Mouse (Mus musculus) lung, embryonic 14.5 days (tissue): ENCODE data around the gene Olfr70. TPM values are rescaled to one million over a fixed set of nuclear protein-coding genes. Genes with fewer than 3 reads are reported as not detected.

Experiments
- ATAC-seq: fragments of 200-750 bp; cut with Nextera tagmentation; 2 replicates; pipeline ENCODE4 v1.8.0; 2017; ENCODE audit warnings: mild to moderate bottlenecking, moderate TSS enrichment, moderate library complexity; ENCODE audit not compliant: insufficient read depth
- DNase-seq: peaks from one replicate; pipeline ENCODE4 v3.0.0-alpha.2; 2015
- H3K27ac ChIP-seq: fragments of 300-500 bp; sonication (generic); 2 replicates; pipeline ENCODE4 v1.5.1; 2014; ENCODE audit warnings: low read depth, mild to moderate bottlenecking, moderate library complexity
- H3K27me3 ChIP-seq: fragments of 300-500 bp; sonication (generic); 2 replicates; pipeline ENCODE4 v1.6.1; 2014; ENCODE audit warnings: low read length, control low read depth; ENCODE audit not compliant: insufficient read depth
- H3K36me3 ChIP-seq: fragments of 300-500 bp; sonication (generic); 2 replicates; pipeline ENCODE4 v1.6.1; 2014; ENCODE audit warnings: control low read depth; ENCODE audit not compliant: insufficient read depth
- H3K4me1 ChIP-seq: fragments of 300-500 bp; sonication (generic); 2 replicates; pipeline ENCODE4 v1.6.1; 2014; ENCODE audit warnings: antibody characterized with exemption, control low read depth; ENCODE audit not compliant: insufficient read depth
- H3K4me2 ChIP-seq: fragments of 300-500 bp; sonication (generic); 2 replicates; pipeline ENCODE4 v1.6.1; 2014; ENCODE audit warnings: mild to moderate bottlenecking
- H3K4me3 ChIP-seq: fragments of 300-500 bp; sonication (generic); 2 replicates; pipeline ENCODE4 v1.5.1; 2014; ENCODE audit warnings: low read depth, low read length
- H3K9ac ChIP-seq: fragments of 300-500 bp; sonication (generic); 2 replicates; pipeline ENCODE4 v1.6.1; 2014
- H3K9me3 ChIP-seq: fragments of 300-500 bp; sonication (generic); 2 replicates; pipeline ENCODE4 v1.6.1; 2016; ENCODE audit warnings: low read depth, low read length, control low read depth
- CTCF ChIP-seq: IDR thresholded peaks from 2 replicates; pipeline ENCODE4 v1.5.1; 2016; ENCODE audit warnings: antibody characterized with exemption, low read depth
- WGBS: fragments of 180-500 bp; shearing (Covaris S2); extraction: QIAGEN DNeasy Blood & Tissue Kit; methylation state at CpG from one replicate; pipeline ENCODE4 v1.1.7; 2014; 5-methylcytosine and 5-hydroxymethylcytosine counted together
- polyA plus RNA-seq: library from polyadenylated mRNA; unstranded; fragments of >200 nt; fragmentation: Nextera tagmentation; extraction: Ambion mirVana; gene quantifications from 2 replicates; pipeline ENCODE4 v1.2.1, GENCODE M21; 2014

Olfr70 gene
- polyA plus RNA-seq, 1 experiment from 2014 or later, result not detected

DNA sequence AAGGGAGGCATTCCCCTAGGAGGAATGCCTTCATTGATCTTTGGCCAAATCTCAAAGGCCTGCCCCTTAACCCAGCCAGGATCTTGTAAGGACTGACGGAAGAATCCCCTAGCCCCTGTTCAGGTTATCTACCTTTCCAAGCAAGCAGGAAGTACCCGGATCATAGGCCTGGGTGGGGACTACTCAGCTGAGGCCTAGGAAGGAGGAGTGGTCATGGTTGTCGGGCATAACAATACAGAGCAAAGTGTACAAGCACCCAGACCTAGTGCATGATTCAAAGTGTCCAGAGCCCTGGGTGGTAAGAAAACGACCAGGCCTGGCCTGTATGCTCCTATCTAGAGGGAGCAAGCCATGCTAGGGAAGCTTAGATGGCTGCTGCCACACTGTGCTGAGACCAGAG, 25.0 kb downstream of the Olfr70 start:
- no peak for DNase-seq
- H3K4me3 ChIP-seq, result no peak overlapping the region

DNA sequence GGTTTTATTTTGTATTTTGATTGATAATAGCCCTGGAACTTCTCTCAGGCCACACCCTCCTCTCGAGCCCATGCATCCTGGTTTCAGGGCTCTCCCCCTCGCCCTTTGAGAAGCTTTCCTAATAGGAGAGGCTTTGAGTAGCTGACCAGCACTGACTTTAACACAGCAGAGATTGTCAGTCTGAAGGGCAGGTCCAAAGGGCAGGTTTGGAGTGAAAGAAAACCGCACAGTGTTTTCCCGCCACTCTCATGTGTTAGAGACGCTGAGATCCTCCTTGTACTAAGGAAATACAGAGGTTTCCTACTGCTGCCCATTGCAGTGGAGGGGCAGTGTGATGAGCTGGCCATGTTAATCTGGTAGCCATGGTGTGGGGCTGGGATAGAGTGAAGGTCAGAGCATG, 25.6 kb downstream of the Olfr70 start:
- Histone ChIP-seq H3K9ac (no peak overlapping the region), H3K4me3 (no peak overlapping the region), H3K27ac (no peak overlapping the region), H3K4me1 (no peaks in the 10 kb centered on the region), H3K36me3 (peaks cover 8% of the 10 kb centered on the region; the same call in 1 of the 2 replicates), H3K9me3 (no peaks in the 10 kb centered on the region), H3K27me3 (no peaks in the 10 kb centered on the region), H3K4me2 (no peak overlapping the region)
- ATAC-seq (no peak), DNase-seq (no peak)
- WGBS, result 80% methylated on average over 5 of the region's 5 CpGs
- no peak for TF ChIP-seq CTCF

More for the DNA sequence above, 25.0 kb downstream of the Olfr70 start:
- H3K9ac ChIP-seq, result no peak overlapping the region
- H3K27me3 ChIP-seq, result no peaks in the 10 kb centered on the region
- WGBS, result 76% methylated on average over 4 of the region's 4 CpGs
- no peak overlapping the region for H3K4me2 ChIP-seq
- peaks cover 8% of the 10 kb centered on the region; the same call in 1 of the 2 replicates for H3K36me3 ChIP-seq
- no peaks in the 10 kb centered on the region for H3K4me1 ChIP-seq
- H3K9me3 ChIP-seq, result no peaks in the 10 kb centered on the region
- no peak for ATAC-seq
- no peak for TF ChIP-seq CTCF
- no peak overlapping the region for H3K27ac ChIP-seq

DNA sequence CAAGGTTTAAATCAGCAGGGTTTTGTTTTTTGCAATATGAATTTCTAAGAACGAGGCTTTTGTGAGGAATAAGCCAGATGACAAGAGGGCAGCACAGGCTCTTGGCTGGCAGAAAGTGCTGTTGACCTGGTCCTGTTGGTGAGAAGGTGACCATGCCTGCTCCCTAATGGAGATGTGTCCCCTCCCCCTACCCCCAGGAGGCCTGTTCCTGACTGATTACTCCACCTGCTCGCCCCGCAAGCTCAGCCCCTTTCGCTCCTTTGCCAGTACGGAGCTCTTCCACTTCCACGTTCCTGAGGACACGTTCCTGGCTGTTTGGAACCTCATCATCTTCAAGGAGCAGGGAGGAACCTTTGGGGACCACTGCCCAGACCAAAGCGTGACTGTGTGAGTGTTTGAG, 26.9 kb downstream of the Olfr70 start:
- Histone ChIP-seq H3K27ac (no peak overlapping the region), H3K36me3 (peaks cover 8% of the 10 kb centered on the region; the same call in 1 of the 2 replicates), H3K9ac (no peak overlapping the region), H3K27me3 (no peaks in the 10 kb centered on the region), H3K4me1 (no peaks in the 10 kb centered on the region), H3K9me3 (no peaks in the 10 kb centered on the region), H3K4me3 (no peak overlapping the region), H3K4me2 (no peak overlapping the region)
- no peak for TF ChIP-seq CTCF
- 86% methylated on average over 8 of the region's 8 CpGs for WGBS
- DNase-seq (no peak), ATAC-seq (no peak)

DNA sequence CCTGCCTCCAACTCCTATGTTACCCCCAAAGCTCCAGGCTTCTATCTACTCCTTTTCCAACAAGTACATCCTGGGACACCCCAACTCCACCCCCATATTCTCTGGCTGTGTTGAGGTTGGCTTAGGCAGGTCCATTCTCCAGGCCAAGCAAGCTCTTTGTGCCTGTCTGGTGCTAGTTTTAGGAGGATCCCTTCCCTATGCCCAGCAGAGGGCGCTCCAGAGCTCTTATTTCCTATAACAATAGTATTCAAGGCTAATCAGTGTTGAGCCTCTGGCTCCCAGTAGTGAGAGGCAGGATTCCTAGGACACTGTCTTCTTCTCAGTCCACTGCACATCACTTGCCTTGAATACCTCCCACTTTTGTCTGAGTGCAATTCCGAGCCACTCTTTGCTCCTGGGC, 28.5 kb downstream of the Olfr70 start:
- no peak overlapping the region for H3K4me2 ChIP-seq
- no peak overlapping the region for H3K27ac ChIP-seq
- ATAC-seq (0 out of 2 replicates have a peak, but pooled peaks have one; percentile 12), DNase-seq (peak; percentile 97)
- WGBS, result 7% methylated on average over 2 of the region's 2 CpGs
- peak; percentile 84 for TF ChIP-seq CTCF
- H3K4me3 ChIP-seq, result no peak overlapping the region
- H3K36me3 ChIP-seq, result 0 out of 2 replicates have a peak, but pooled peaks cover 8% of the 10 kb centered on the region
- no peaks in the 10 kb centered on the region for H3K27me3 ChIP-seq
- no peak overlapping the region for H3K9ac ChIP-seq
- no peaks in the 10 kb centered on the region for H3K4me1 ChIP-seq
- no peaks in the 10 kb centered on the region for H3K9me3 ChIP-seq

DNA sequence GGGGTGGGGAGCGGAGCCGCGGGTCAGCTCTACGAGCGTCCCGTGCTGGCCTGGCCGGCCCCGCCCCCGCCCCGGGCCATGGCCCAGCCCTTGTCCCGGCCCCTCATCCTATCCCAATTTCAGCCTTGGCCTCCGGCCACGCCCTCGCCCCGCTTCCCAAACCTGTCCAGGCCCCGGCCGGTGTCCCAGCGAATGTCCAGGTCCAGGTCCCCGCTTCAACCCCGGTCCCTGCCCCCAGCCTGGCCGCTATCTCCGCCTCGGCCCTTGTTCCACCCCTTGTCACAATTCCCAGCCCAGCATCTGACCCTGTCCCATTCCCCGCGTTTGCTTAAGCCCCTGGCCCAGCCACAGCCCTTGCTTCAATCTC, 31.2 kb downstream of the Olfr70 start:
- peak; percentile 70 for DNase-seq

DNA sequence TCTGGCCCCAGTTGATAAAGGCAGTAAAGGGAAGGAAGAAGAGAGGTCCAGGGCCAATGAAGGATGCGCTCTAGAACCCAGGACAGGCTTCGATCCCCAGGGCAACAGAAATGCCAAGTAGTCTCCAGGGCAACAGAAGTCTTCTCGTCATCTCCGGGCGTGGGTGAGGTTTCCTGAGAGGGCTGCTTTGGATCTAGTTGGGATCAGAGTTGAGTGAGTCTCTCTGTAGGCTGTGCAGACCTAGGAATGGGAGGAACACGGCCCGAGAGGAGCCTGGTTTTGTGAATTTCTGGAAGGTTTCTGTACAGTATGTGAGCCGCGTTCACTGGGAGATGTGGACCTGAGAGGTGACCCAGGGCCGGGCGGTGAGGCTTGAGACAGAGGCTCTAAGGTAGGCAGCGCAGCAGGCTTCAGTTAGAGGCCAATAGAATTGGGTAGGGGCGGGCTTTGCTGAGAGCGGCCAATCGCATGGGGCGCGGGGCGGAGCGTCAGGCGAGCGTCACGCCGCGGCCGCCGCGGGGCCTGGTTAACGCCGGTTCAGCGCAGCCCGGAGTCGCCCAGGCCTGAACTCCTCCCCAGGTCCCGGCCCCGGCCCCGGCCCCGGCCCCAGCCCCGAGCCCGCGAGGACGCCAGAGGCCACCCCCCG, 31.7 kb downstream of the Olfr70 start, which contains the start of the genes Tmem8b and Fam221b:
Tmem8b (plus strand) TSS at position 190 of the 646 bp plus-strand sequence.
Fam221b (minus strand) TSS at position 364 of the 646 bp plus-strand sequence.
- peak within 1 kb of the TSS; percentile 88 for H3K9ac ChIP-seq
- H3K4me3 ChIP-seq, result peak within 1 kb of the TSS; percentile 77
- 3% methylated on average over 31 of the region's 41 CpGs for WGBS
- no peaks in the 10 kb centered on the region for H3K36me3 ChIP-seq
- H3K4me1 ChIP-seq, result no peaks in the 10 kb centered on the region
- DNase-seq, result peak; percentile 94
- no peaks in the 10 kb centered on the region for H3K9me3 ChIP-seq
- no peak for TF ChIP-seq CTCF
- peak; percentile 96 for ATAC-seq
- peak within 1 kb of the TSS; percentile 46; the same call in 1 of the 2 replicates for H3K27ac ChIP-seq
- H3K27me3 ChIP-seq, result peaks cover 7% of the 10 kb centered on the region; the same call in 1 of the 2 replicates
- H3K4me2 ChIP-seq, result peak within 1 kb of the TSS; percentile 83

More for the DNA sequence above, 31.2 kb downstream of the Olfr70 start:
- TF ChIP-seq CTCF, result no peak
- peak overlapping the region; percentile 83 for H3K4me2 ChIP-seq
- H3K9me3 ChIP-seq, result no peaks in the 10 kb centered on the region
- WGBS, result 2% methylated on average over 16 of the region's 25 CpGs
- H3K4me3 ChIP-seq, result peak overlapping the region; percentile 77
- 0 out of 2 replicates have a peak, but pooled peaks cover 4% of the 10 kb centered on the region for H3K36me3 ChIP-seq
- H3K27me3 ChIP-seq, result peaks cover 7% of the 10 kb centered on the region; the same call in 1 of the 2 replicates
- peak; percentile 89 for ATAC-seq
- peak overlapping the region; percentile 88 for H3K9ac ChIP-seq
- peak overlapping the region; percentile 46; the same call in 1 of the 2 replicates for H3K27ac ChIP-seq
- no peaks in the 10 kb centered on the region for H3K4me1 ChIP-seq

DNA sequence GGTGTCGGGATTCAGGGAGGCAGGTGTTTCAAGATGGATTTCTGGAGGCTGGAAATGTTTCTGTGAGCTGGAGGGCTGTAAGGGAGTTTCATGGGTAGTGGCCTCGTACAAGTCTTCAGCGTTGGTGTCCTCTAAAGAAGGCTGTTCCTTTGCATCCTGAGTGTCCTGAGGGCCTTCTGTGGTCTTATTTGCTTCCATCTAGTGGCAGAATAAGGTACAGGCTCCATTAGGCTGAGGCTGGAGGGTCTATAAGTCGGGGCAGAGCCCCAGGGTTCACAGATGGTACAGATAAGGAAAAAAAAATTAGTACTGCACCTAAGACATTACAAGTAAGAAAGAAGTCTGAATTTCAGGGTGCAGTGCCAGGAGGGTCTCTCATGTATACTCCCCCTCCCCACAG, 34.2 kb downstream of the Olfr70 start:
- peaks cover 20% of the 10 kb centered on the region for H3K27me3 ChIP-seq
- WGBS, result 15% methylated on average over 4 of the region's 4 CpGs

More for the DNA sequence above, 34.2 kb downstream of the Olfr70 start:
- Histone ChIP-seq H3K9ac (no peak overlapping the region), H3K4me1 (no peaks in the 10 kb centered on the region), H3K36me3 (no peaks in the 10 kb centered on the region), H3K9me3 (no peaks in the 10 kb centered on the region), H3K4me3 (no peak overlapping the region), H3K27ac (no peak overlapping the region), H3K4me2 (no peak overlapping the region)
- ATAC-seq (no peak), DNase-seq (peak; percentile 64)
- TF ChIP-seq CTCF, result peak; percentile 68
